Mouse (Mus musculus) kidney, postnatal 4 days (tissue): ENCODE results near the gene Mad1l1.

Source experiments
- DNase-seq, 2 experiments: peaks; one replicate each; pipeline ENCODE4 v3.0.0; 2021; ENCODE audit warnings: mixed read lengths in 2 of 2

Mad1l1 gene

DNA sequence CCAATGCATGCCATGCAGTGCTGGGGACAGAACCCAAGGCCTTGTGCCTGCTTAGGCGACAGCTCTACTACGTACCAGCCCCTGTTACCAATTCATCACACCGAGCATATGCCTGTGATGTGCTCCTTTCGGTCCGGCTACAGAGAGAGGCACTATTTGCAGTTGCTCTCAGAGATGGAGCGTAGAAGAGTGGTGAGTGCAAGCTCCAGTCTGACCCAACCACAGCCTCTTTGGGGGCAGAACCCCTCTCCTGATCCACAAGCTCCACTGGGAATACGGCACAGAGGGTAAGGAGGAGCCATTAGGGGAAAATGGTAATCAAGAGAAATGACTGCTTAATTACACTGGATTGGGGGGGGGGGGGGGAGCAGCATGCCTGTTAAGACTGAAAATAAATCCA lies 193.4 kb downstream of the Mad1l1 start:
- DNase-seq, result no peak

DNA sequence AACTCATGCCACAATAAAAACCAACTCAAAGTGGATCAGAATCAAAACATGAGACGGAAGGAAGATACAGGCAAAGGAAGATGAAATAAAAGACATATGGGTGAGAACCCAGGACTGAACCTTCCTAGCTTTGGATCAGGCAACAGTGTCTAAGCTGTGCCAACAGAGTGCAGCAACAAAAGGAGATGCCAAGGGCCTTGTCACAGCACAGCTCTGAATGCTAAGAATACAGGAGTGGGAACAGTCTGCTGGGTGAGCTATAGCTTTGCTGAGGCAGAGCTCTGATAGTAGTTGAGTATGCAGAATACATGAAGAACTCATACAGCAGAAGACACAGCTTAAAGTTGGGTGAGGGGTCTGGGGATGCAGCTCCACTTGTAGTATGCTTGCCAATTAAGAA lies 196.7 kb downstream of the Mad1l1 start:
- DNase-seq, result no peak

DNA sequence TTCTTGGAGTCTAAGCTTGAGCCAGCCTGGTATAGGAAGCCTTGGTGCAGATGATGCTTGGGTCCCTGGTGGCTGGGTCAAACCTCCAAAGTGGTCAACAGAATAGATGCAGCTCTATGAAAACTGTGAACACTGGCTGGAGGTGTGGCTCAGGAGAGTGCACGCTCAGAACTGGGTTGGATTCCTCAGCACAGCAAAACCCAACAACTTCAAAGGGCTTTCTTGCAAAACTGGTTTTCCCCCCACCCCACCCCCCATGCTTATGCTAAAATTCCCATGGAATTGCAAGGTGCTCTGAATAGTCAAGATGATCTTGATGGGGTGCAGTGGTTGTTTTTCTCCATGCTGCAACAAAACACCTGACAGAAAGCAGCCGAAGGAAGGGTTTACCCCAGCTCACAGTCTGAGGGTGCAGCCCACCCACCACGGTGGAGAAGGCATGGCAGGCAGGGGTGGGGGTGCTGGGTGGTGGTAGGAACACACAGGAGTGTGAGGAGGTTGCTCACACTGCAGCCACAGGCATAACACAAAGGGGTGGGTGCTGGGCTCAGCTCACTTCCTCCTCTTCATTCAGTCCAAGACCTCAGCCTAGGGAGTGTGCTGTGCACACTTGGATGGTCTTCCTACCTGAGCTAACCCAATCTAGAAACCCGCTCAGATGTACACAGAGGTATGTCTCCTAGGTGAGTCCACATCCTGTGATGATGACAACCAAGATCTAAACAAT lies 197.5 kb downstream of the Mad1l1 start:
- DNase-seq, result no peak

DNA sequence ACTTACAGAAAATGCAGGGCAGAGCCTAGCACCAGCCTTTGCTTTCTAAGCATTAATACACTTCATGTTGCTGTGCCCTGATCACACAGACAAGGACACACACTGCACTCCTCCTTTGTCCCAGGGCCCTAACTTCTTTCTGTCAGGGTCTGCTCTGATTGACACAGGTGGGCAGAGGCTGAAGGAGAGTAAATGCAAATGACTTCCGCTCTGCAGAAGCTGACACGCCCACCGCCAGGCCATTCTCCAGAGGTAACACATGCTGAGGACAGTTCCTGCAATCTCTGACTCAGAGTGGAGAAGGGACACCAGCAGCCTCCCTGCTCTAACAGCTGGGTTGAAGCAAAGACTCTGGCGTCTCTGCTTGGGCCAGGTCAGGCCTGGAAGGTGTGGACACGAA lies 198.2 kb downstream of the Mad1l1 start:
- DNase-seq, result no peak

DNA sequence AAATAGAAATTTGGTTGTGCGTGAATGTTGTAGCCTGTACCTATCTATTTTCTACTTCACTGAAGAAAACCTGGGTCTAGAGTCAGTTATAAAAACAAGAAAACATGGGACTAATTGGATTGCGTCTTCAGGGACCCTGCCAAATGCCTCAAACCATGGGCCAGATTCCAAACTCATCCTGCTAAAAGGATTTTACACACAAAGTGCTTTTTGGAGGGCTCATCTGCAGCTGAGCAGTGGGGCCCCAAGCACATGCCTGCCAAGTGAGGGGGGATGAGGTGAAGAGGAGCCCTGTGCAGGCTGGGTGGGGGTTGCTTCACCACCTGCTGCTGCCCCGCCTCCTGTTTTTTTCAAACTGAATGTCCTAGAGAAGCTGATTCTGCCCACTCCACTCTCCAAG lies 199.4 kb downstream of the Mad1l1 start:
- no peak for DNase-seq

DNA sequence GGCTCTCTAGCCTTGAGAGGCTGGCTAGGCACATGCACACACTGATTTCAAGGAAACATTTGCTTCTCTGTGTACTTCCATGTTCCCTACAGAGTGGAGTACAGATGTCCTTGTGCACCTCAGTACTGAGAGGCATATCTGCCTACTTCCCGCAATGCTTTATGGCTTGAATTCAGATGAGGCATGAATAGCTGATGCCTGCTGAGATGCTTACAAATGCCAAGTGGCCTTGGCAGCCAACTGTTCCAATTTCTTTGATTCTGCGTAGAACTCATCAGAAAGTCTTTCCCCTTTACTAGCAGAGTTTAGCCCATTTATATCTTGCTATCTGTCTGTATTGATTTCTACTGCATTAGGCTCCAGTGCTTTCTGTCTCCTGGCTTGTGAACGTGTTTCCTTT lies 202.4 kb downstream of the Mad1l1 start:
- no peak for DNase-seq

DNA sequence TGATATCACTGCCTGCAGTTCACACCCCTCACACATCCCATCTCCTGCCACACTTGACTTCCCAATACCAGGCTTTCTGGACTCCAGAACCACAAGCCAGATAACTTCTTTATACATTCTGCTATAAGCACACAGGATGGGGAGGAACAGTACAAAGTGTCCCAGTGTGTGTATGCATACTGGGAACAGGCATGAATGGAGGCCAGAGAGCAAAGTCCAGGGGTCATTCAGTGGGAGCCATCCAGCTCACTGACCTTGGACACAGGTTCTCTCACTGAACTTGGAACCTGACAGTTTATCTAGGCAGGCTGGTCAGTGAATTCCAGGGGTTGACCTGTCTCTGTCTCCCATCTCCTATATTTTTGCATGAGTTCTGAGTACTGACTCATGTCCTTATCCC lies 203.4 kb downstream of the Mad1l1 start:
- DNase-seq, result no peak

DNA sequence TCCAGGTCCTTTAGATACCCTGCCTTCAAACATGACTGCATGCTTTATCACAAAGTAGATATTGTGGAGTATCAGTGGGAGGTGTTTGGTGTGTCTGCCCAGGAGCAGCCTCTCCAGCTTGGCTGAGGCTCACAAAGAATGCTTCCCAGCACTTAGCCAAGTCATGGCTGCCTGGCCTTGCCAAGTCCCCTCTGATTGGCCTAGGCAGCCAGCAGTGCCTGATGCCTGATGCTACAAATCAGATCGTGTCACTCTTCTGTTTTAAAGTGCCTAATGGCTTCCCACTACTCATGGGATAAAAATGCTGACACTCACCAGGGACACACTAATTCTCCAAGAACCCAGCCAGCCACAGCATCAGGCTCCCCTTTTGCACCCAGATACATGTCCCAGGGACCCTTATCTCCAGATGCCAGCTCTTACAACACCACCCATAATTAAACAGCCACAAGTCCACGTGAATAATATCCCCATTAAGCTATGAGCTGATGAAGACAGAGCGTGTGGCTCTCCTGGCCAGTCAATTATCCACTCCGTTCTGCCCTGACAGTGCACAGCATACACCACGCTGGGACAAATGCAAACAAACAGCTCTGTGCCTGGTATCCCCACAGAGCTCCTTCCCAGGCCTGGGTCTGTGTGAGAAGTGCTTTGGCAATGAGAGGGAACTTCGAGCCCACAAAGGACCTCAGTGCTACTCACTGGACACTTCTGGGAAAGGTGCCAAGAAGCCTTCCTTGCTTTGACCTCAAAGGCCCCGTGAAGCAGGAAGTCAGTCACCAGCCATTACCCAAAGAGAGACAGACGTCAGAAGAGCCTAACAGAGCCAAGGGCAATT lies 205.7 kb downstream of the Mad1l1 start:
- DNase-seq, result peak; percentile 47 to 66

DNA sequence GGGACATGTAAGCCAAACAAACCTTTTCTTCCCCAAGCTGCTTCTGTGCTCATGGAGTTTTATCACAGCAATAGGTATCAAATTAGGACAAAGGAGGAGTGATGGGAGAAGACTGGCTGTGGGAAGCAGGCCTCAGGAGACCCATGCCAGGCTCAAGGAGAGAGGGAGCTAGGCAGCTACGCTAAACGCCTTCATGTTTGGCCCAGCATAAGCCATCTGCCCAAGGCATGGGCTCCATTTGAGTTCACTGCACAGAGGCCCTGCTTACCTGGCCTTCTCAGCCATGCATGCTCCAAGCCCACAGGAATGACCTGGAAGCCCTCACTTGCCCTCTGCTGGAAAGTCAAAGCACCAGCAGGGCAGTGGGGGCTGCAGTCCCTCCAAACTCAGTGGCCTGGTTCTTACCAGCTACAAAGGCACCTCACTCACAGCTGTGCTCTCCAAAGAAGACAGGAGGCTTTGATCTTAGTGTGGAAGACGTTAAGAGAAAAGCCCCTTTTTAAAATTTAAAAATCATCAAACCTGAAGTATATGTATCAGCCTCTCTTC lies 206.8 kb downstream of the Mad1l1 start:
- no peak for DNase-seq

DNA sequence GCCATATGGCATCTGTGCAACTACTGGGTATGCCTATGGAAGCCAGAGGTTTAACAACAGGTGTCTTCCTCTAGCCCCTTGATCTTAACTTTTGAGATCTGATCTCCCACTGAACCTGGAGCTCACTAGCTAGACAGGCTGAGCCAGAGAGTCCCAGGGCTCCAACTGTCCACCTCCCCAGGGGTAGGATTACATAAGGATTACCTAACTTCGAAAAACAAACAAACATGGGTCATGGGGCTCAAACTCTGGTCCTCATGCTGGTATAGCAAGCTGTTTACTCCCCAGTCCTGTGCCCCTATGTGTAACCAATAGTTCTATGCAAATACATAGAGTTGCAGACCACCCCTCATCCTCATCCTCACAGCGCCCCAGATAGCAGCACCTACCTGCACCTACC lies 208.1 kb downstream of the Mad1l1 start:
- no peak for DNase-seq

DNA sequence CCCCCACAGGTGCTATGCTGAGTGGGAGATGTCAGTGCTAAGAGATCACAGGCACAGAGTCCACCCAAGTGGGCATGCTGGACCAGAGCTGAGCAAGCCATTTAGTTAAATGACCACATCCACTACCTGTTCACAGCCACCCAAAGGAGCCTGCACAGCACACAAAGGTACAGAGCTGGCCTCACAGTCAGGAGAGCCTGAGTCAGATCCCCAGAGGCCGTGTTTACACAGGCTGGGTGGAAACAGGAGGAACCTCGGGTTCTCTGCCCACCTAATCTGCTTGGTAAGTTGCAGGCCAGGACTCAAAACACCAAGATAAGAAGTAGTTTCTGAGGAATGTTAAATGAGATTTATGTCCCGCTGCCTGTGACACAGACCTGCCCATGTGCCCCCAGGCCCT lies 211.3 kb downstream of the Mad1l1 start:
- DNase-seq, result no peak

DNA sequence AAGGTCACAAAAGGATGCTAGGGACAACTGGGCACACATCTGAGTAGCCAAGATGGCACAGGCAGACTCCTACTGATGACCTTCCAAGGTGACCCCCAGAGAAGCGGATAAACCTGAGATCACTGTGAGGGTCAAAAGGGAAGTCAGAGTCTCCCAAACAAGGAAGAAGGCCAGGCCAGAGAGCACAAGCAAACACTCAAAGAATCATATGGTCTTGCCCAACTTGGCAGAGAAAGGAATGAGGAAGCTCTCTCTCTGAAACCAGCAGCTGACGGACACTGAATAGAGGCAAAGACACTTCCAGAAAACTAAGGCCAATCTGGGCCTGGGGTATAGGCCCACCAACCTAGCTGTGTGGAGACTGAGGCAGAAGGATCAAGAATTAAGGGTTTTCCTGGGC lies 213.4 kb downstream of the Mad1l1 start:
- no peak for DNase-seq

DNA sequence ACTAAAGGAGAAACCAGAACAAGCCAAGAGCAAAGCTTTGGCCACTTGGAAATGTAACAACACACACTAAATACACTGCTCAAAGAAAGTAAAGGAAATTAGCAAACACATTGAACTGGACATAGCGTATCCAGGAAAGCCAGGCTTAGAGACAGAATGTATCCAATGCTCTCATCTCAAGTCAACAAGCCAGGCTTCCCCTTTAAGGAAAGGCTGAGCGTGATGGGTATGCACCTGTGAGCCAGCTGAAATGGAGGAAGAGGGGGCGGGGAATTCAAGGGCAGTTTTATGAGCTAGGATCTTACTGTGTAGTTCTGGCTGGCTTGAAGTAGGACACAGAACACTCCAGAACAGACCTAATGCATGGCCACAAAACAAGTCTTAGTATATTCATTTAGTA lies 215.3 kb downstream of the Mad1l1 start:
- DNase-seq, result no peak

DNA sequence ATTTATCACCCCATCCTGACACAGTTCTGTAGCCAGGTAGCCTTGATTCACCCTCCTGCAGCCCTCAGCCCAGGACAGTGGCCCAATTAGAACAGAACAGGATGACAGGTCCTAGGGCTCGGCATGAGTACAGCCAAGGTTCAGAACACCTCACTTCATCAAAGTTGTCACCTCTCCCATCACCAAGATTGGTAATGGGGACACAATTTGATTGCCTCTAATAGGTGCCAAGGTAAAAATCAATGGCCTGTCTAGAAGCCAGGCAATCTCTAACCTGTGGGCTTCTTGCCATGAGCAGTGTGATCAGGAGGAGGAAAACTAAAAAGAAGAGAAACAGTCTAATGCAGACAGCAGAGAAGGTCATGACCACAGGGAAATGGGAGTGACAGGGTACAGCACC lies 216.5 kb downstream of the Mad1l1 start:
- no peak for DNase-seq

DNA sequence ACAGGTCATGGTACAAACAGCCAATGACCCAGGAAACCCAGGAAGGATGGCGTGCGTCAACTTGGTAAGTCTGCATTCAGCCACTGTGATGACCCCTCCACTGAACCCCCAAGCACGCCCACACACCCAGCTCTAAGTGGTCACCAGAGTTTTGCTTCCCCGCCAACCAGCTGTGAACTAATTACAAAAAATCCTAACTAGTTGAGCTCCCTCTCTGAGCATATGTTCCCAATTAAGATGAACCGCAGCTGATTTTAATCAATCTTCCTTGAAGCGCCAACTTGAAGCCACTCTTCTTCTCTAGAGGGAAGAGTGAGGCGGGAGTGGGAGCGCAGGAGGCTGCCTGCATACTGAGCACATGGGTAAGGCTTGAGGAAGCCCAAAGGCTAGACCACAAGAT lies 218.6 kb downstream of the Mad1l1 start:
- DNase-seq, result no peak

DNA sequence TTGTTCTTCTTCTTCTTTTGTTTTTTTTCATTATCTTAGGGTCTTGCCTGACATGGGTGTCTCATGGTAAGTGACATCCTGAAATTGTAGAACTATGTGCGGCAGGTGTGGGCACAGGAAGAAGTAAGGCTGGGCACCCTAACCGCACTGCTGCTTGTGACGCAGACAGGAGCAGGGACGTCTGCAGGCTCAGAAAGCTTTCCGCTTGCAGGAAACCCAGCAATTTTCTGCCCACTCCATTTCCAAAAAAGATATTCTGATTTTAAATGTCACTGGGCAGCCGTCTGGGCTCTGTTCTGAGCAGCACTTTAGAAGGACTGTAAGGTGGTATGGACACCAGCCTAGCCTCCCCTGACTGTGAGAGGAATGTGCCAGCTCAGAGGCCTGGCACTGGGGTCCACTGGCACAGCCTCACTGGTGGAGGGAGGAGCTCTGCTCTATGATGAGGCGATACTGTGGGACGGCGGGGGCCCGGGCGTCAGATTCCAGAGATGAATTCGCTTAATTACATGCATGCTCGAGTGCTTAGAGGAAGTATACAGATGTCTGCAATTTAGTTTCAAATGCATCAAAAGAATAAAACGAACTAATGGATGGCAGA lies 219.8 kb downstream of the Mad1l1 start:
- DNase-seq, result no peak

DNA sequence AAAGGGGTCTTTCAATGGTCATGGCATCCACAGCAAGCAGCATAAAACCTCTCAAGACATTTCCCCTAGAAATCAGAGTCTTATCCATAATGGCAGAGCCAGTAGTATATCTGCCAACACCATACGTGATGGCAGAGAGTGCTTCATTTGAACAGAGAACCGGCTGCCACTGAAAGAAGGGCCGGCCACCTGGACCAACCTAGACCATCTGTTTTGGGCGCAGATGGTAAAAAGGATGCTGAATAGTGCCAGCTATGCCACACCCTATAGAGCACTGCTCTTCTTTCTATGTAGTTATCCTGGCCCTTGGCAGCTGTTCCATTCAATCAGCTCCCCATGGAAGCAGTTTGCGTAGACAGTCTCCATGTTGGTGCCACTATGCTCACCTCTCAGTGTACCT lies 222.6 kb downstream of the Mad1l1 start:
- DNase-seq, result no peak

DNA sequence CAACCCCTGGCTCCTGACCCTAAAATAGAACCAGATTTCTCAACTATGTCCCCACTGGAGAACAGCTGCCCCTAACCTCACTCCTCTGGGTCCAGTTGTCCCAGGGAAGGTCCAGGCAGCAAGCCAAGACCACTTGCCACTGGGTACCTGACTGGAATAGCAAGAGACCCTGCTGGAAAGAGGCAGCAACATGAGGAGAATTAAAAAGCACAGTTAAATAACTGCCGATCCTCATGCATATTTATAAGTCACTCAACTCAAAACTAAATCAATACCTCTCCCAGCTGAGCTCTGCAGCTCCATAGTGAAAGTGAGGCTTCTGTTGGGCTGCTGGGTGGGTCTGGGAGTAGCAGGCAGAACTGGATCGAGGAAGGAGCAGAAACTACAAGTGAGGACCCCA lies 226.1 kb downstream of the Mad1l1 start:
- peak; percentile 46 to 59 for DNase-seq

DNA sequence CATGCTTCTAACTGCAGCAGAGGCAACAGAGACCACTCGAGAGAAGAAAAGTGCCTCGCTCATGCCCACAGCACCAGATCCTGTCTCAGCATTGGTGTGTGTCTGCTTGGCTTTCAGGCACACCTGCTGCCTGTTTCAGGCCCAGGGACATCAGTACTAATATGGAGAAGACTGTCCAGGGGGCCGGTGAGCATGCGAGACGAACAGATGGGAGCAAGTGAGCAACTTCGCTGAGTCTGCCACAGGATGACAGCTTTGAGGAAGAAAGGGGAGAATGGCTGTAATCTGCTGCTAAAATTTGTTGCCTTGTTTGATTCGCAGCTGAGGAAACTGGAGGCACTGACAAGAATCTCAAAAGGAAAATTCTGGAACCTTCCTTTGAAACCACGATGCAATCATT lies 227.9 kb downstream of the Mad1l1 start:
- no peak for DNase-seq

DNA sequence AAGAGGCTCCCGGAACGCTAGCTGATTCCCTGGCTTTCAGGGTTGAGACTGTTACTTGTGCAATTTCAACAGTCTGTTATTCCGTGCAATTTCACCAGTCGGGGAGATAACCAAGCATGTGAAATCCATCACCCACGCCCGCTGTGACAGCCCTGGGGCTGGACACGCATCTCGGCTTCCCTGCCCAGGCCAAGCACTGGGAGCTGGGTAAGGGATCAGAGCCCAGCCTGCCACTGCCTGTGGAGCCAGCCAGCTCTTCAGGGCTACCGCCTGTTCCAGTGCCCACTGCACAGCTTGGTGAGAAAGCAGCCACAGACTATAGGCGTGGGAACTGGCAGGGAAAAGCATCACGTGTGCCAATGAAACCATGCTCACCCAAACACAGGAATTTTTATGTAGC lies 229.8 kb downstream of the Mad1l1 start:
- DNase-seq, result no peak

DNA sequence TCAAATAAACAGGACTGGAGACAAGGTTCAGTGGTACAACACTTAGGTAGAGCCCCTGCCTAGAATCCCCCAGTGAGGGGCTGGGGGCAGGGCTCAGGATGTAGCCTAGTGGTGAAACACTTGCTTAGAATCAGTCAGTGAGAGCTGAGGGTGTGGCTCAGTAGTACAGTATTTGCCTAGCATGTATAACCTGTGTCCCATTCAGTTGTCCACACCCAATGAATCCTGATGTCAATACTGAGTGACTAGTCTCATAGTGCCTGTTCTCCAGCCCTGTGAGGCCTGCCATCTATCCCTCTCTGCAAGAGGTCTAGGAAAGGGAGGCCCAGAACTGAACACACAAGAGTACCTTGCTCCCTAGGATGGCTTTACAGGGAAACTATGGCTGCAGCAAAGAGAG lies 232.1 kb downstream of the Mad1l1 start:
- DNase-seq, result no peak

DNA sequence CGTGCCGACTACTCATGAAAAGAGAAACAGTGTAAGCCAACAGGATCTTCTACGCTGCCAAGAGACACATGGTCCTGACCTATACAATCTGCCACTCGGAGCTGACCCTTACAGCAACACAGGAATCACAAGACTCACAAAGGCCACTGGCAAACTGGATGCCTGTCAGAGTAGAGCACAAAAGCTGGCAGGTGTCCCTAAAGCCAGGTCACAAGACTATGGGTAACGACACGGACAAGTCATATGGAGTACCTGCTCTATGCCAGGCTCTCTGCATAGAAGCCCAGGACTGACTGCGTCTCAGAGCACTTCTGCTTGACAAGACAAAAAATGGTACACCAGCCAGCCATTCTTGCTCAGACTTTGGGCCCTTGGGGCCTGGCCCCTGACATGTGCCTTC lies 234.1 kb downstream of the Mad1l1 start:
- DNase-seq, result no peak

DNA sequence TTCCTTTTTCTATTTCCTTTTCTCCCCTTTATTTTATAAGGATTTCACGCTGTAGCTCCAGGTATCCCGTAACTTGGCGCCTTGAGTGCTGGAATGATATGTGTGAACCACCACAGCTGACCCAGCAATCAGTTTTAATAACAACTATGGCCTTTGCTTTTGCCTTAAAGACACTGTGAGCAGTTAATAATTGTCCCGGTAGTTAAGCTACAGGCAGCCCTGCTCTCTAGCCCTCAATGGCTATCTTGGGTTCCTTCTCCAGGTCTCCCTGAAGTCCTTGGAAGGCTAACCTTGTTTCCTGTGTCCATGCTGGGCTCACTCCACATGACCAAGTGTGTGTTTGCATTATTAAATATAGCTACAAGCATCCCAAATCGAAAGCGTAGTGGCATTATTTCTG lies 237.0 kb downstream of the Mad1l1 start:
- DNase-seq, result no peak

DNA sequence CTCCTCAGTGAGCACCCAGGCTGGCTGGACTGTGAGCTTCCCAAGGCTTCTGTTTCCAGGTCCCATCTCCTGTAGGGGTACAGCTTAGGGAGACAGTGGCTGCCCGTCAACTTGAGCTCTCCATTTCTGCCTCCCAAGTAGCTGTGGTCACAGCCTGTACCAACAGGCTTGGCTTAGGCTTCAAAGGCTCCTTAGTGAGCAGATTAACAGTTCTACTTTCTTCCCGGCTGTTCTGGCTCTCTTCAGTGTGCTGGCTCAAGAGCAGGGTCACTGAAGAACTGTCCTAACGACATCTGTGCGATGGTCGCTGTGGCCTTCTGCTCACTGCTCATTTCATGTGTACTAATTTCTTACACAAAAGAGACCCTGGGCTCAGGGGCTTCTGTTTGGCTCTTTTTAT lies 237.4 kb downstream of the Mad1l1 start:
- no peak for DNase-seq
